Mouse (Mus musculus) kidney, adult 2 months (tissue): ENCODE data around the gene Sco2.

ENCODE experiments used
- CTCF ChIP-seq: fragments of 200-500 bp; conservative IDR thresholded peaks from 2 replicates; pipeline ENCODE4 v1.5.1; 2011; ENCODE audit warnings: low read depth, mild to moderate bottlenecking, control low read depth, low read length, moderate library complexity, mixed read lengths; ENCODE audit not compliant: insufficient read depth, insufficient read length
- POLR2A ChIP-seq: fragments of 200-500 bp; IDR thresholded peaks from one replicate; pipeline ENCODE4 v1.6.1; 2011; ENCODE audit warnings: low read depth, low read length, control low read depth

GRCm38 (mm10) chr15:89398146-89398545 is 24.5 kb upstream of the Sco2 start:
- TF ChIP-seq POLR2A (no peak), CTCF (no peak)
